Comparison of ENCODE assay signal across 19 mouse cellular contexts in genomic region chr2:50827097-50827496, GRCm38 (mm10).
DNase-seq lines count a peak whose midpoint lies in the region; ATAC-seq and TF ChIP-seq lines count a peak whose summit lies in the region.
"Had no signal": no experiment of that assay in that cellular context is flagged by ENCODE, and none has a peak within 500 bp of the region (broad histone marks: within the 10 kb centered on the region; RNA-seq: fewer than 3 reads in every experiment).

No protein-coding gene starts in this region.

- H3K4me3 ChIP-seq in heart, embryonic 10.5 days: no peak overlapping the region
- no peak overlapping the region for H3K4me3 ChIP-seq in neural tube, embryonic 13.5 days
- no peak overlapping the region for H3K4me3 ChIP-seq in embryonic facial prominence, embryonic 10.5 days
- H3K4me3 ChIP-seq in limb, embryonic 14.5 days (replicated peaks; ENCODE audit: low read length): no peak overlapping the region
- H3K4me3 ChIP-seq: forebrain, embryonic 13.5 days; liver, embryonic 13.5 days; midbrain, embryonic 13.5 days had no signal

- no peak for DNase-seq in heart, embryonic 10.5 days (ENCODE audit: low spot score)
- DNase-seq in heart, postnatal 25 days (ENCODE audit: low spot score): no peak
- no peak for DNase-seq in neural tube, embryonic 10.5 days (ENCODE audit: extremely low spot score, low spot score)
- peak; percentile 63 for DNase-seq in embryonic facial prominence, embryonic 10.5 days (ENCODE audit: low spot score)
- DNase-seq in limb, embryonic 14.5 days (ENCODE audit: low spot score): no peak
- no peak for DNase-seq in c-Kit-positive CD71-positive TER-119-positive erythroid progenitor cells, embryonic 14.5 days (ENCODE audit: low spot score)
- DNase-seq in frontal cortex, postnatal 25 days (ENCODE audit: low spot score in 2 of 2): no peak
- DNase-seq: adrenal gland, adult 2 months; cerebellum, adult 18-20 months; cerebellum, postnatal 36 days; heart, postnatal 36 days; layer of hippocampus, postnatal 36 days; liver, embryonic 13.5 days; thymus, adult 18-20 months had no signal

- 86% methylated on average over 5 of the region's 5 CpGs for WGBS in heart, embryonic 10.5 days
- WGBS in neural tube, embryonic 13.5 days: 69% methylated on average over 5 of the region's 5 CpGs
- WGBS in embryonic facial prominence, embryonic 10.5 days: 65% methylated on average over 5 of the region's 5 CpGs
- 48% methylated on average over 5 of the region's 5 CpGs for WGBS in limb, embryonic 14.5 days

- no peaks in the 10 kb centered on the region for H3K27me3 ChIP-seq in heart, embryonic 10.5 days (ENCODE audit: insufficient read depth, poor library complexity, severe bottlenecking)
- no peaks in the 10 kb centered on the region for H3K27me3 ChIP-seq in neural tube, embryonic 13.5 days
- H3K27me3 ChIP-seq in embryonic facial prominence, embryonic 10.5 days (replicated peaks; ENCODE audit: low read depth, poor library complexity, severe bottlenecking): no peaks in the 10 kb centered on the region
- no peaks in the 10 kb centered on the region for H3K27me3 ChIP-seq in limb, embryonic 14.5 days (ENCODE audit: control insufficient read depth, insufficient read depth, low read length)
- H3K27me3 ChIP-seq: forebrain, embryonic 13.5 days; liver, embryonic 13.5 days; midbrain, embryonic 13.5 days had no signal

- H3K4me1 ChIP-seq in heart, embryonic 10.5 days: 0 out of 2 replicates have a peak, but pooled peaks cover 6% of the 10 kb centered on the region
- H3K4me1 ChIP-seq in neural tube, embryonic 13.5 days (replicated peaks): peaks cover 4% of the 10 kb centered on the region; the same call in 1 of the 2 replicates
- H3K4me1 ChIP-seq in embryonic facial prominence, embryonic 10.5 days: peaks cover 27% of the 10 kb centered on the region
- H3K4me1 ChIP-seq in limb, embryonic 14.5 days (ENCODE audit: control insufficient read depth, insufficient read depth, low read length): peaks cover 12% of the 10 kb centered on the region; the same call in 1 of the 2 replicates
- H3K4me1 ChIP-seq: forebrain, embryonic 13.5 days; liver, embryonic 13.5 days had no signal

- H3K4me2 ChIP-seq in neural tube, embryonic 13.5 days: no peak overlapping the region
- no peak overlapping the region for H3K4me2 ChIP-seq in limb, embryonic 14.5 days (replicated peaks; ENCODE audit: low read depth, low read length, severe bottlenecking)
- H3K4me2 ChIP-seq: forebrain, embryonic 13.5 days; heart, embryonic 11.5 days; liver, embryonic 13.5 days; midbrain, embryonic 13.5 days had no signal

- no peak overlapping the region for H3K9ac ChIP-seq in neural tube, embryonic 13.5 days
- no peak overlapping the region for H3K9ac ChIP-seq in limb, embryonic 14.5 days (ENCODE audit: low read depth, low read length, severe bottlenecking)
- H3K9ac ChIP-seq: forebrain, embryonic 13.5 days; liver, embryonic 13.5 days; midbrain, embryonic 13.5 days had no signal

- intact Hi-C loops in heart, postnatal 25 days (cut with DNase I): no loop called here

- H3K36me3 ChIP-seq in heart, embryonic 10.5 days: no peaks in the 10 kb centered on the region
- H3K36me3 ChIP-seq in neural tube, embryonic 13.5 days: no peaks in the 10 kb centered on the region
- no peaks in the 10 kb centered on the region for H3K36me3 ChIP-seq in embryonic facial prominence, embryonic 10.5 days (replicated peaks)
- no peaks in the 10 kb centered on the region for H3K36me3 ChIP-seq in limb, embryonic 14.5 days (ENCODE audit: control insufficient read depth, insufficient read depth, low read length)
- H3K36me3 ChIP-seq: liver, embryonic 13.5 days; midbrain, embryonic 13.5 days had no signal

- H3K9me3 ChIP-seq in heart, embryonic 10.5 days: no peaks in the 10 kb centered on the region
- no peaks in the 10 kb centered on the region for H3K9me3 ChIP-seq in neural tube, embryonic 13.5 days
- H3K9me3 ChIP-seq in embryonic facial prominence, embryonic 10.5 days: no peaks in the 10 kb centered on the region
- H3K9me3 ChIP-seq in limb, embryonic 14.5 days (ENCODE audit: control insufficient read depth, low read length): no peaks in the 10 kb centered on the region
- H3K9me3 ChIP-seq: forebrain, embryonic 13.5 days; liver, embryonic 13.5 days; midbrain, embryonic 13.5 days had no signal

- no peak for ATAC-seq in neural tube, embryonic 13.5 days (ENCODE audit: low read depth)
- ATAC-seq in limb, embryonic 14.5 days (ENCODE audit: low FRiP score, low read depth): peak; percentile 73
- ATAC-seq: forebrain, embryonic 13.5 days; inflammation-experienced regulatory T-cells, adult 6 months; midbrain, embryonic 13.5 days had no signal

- TF ChIP-seq POLR2A in limb, embryonic 14.5 days (IDR thresholded peaks at IDR 0.05; ENCODE audit: borderline replicate concordance, extremely low read depth, insufficient read depth, insufficient read length): no peak

- peak overlapping the region; percentile 47; the same call in 1 of the 2 replicates for H3K27ac ChIP-seq in heart, embryonic 10.5 days
- 0 out of 2 replicates have a peak overlapping the region, but pooled peaks have one; percentile 13 for H3K27ac ChIP-seq in neural tube, embryonic 13.5 days (replicated peaks)
- peak overlapping the region; percentile 72 for H3K27ac ChIP-seq in embryonic facial prominence, embryonic 10.5 days (replicated peaks)
- H3K27ac ChIP-seq in limb, embryonic 14.5 days (replicated peaks; ENCODE audit: low read depth, low read length): no peak overlapping the region
- H3K27ac ChIP-seq: forebrain, embryonic 13.5 days; liver, embryonic 13.5 days; midbrain, embryonic 13.5 days had no signal
